Mouse (Mus musculus) cerebral cortex, adult 2 months (tissue): Measurements from ENCODE around the gene Prkn.

Experiments
- WGBS: fragments of 180-500 bp; shearing (Covaris S2); methylation state at CpG from one replicate; pipeline ENCODE4 v1.1.7; 2018; 5-methylcytosine and 5-hydroxymethylcytosine counted together

The Prkn gene

DNA sequence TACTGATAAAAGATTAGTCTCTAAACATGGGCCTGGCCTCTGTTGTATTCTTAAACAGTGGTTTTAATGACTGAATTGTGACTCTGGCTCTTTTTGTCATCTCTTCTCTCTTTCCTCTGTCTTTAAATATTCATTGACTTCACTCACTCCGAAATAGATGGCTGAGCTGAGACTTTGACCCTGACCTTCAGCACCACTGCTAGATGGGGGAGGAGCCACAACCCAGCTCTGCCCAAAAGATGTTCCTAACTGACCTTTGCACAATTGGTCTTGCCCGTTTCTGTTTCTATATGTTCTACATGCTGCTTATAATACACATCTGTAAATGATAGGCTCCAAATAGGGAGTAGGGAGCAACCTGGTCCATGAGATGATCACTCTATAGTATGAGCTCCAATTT is 912.5 kb downstream of the Prkn start:
- WGBS = 65% methylated on average over 2 of the region's 2 CpGs

DNA sequence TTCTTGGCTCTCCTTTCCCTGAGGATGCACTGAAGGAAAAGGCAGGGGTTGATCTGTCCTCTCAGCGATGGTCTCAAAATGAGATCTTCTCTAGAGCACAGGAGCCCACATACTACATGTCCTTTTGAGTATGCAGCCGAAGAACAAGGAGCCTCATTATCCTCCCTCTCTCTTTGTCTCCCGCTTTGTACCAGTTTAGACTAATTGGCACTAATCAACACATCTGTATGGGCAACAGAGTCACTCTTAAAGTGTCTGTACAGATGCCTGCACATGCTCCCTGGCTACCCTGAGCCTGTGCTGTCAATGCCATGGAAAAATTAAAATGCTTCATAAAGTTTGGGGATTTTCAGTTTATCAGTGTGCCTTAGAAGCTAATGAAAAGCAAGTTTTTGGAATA is 924.9 kb downstream of the Prkn start:
- 64% methylated on average over 3 of the region's 3 CpGs for WGBS

DNA sequence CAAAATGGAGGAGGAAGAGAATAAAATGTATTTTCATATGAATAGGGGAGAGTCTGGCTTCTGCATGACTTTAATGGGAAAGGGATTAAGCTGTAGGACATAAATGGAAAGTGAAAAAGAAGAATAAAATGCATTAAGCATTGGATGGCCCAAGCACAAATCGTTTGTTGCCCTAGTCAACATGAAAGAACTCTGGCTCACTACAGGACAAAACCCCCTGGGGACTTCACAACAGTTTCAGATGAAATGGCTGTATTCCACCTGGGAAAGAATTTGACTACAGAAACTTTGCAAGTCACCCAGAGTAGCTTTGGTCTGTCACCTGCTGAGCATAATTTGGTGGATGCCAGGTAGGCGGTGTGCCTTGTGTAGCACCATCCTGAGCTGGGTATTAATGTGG is 925.4 kb downstream of the Prkn start:
- WGBS = 50% methylated on average over 2 of the region's 2 CpGs

DNA sequence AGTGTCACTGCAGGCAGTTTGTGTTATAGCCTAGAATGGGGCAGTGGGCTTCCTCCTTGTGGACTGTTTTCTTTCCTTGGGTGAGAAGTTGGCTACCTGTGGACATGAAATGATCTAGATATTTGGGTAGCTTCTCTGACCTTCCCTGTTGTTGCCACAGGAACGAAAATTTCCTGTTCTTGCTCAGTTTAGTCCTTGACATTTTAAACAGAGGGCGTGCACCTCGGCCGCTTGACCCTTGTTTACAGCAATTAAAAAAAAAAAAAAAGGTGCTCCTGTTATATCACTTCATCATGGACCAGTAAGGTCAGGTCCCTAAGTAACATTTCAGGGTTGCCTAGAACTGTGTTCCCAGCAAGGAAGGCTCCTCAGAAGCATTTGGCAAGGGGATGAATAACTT is 927.1 kb downstream of the Prkn start:
- 89% methylated on average over 4 of the region's 4 CpGs for WGBS

DNA sequence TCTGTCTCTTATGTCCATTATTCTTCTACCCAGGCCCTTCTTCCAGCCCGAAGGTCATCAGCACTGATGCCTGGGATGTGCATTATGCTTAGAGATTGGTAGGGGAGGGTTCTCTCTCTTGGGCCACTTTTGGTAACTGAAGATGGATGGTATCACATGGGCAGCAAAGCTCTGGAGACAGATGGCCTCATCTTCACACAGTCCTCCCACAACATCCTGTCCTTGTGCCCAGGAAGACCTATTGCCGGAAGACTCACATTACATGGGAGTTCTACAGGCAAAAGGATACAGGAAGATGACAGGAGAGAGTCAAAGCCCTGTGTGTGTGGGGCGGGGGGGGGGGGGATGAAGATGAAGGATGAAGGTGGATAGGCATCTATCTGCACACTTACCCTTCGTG is 928.2 kb downstream of the Prkn start:
- WGBS = 91% methylated on average over 4 of the region's 4 CpGs

DNA sequence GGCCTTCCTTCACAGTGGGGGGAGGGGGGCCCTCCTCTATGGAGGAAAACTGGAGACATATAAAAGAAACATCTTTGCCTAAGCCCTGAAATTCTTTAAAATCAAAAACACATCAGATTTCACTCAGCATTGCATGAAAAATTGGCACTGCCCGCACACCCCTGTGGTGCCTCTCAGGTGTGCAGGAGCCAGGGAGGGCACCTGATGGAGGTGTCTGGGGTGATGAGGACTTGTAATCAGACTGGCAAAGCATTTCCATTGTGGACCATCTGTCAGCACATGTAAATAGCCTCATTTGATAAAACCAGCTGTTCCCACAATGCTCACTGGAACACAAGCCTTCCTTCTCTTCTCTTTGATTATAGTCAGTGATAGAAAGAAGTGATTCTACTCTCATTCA is 928.8 kb downstream of the Prkn start:
- 93% methylated on average over 1 of the region's 1 CpGs for WGBS

DNA sequence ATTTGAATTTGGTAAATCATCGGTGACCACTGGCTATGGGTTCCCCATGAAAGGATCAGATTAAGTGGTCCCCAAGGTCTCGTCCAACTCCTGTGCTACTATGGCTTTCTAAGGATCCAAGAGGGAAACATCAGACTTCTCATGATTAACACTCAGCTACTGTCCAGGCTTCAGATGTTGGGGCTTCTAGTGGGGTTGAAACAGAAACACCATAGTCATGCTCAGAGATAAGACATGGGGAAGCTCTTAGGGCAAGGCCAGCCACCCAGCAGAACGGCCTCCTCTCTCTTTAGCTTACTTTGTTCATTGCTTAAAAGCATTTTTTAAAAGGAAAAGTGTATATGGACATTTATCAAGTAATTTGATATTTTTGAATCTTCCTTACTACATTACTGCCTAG is 929.3 kb downstream of the Prkn start:
- WGBS = 87% methylated on average over 3 of the region's 3 CpGs

DNA sequence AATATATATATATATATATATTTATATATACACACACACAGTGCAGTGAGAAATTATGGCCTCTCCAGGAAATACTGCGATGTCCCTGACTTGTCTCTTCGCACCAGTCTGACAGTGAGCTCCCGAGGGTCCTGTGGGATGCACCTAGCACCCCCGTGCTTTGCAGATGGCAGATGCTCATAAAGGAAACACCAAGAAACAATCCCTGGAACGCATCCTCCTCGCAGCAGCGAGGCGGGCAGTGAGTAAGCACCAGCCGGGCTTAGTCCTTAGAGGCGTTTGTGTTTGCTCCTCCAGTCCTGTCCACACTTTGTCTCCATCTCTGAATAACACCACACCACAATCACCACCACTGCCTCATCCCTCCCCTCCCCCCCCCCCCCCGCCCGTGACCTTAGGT is 939.4 kb downstream of the Prkn start:
- 73% methylated on average over 12 of the region's 12 CpGs for WGBS

DNA sequence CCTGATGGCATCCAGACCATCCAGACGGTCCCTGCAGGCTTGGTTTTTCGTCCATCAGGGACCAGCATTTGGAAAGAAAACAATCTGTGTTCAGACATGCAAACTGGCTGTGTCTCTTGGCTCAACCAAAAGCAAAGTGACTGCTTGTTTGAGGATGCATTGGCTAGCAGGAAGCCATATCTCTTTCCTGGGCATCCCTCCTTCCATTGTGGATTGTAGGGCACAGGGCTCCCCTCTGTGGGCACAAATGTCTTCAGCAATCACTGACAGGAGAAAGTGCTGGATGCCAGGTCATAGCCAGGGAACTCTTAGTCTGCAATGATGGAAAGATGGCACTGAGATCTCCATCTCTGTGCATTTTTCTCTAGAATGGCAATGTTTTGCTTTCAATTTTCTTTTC is 939.8 kb downstream of the Prkn start:
- WGBS = 54% methylated on average over 2 of the region's 2 CpGs

DNA sequence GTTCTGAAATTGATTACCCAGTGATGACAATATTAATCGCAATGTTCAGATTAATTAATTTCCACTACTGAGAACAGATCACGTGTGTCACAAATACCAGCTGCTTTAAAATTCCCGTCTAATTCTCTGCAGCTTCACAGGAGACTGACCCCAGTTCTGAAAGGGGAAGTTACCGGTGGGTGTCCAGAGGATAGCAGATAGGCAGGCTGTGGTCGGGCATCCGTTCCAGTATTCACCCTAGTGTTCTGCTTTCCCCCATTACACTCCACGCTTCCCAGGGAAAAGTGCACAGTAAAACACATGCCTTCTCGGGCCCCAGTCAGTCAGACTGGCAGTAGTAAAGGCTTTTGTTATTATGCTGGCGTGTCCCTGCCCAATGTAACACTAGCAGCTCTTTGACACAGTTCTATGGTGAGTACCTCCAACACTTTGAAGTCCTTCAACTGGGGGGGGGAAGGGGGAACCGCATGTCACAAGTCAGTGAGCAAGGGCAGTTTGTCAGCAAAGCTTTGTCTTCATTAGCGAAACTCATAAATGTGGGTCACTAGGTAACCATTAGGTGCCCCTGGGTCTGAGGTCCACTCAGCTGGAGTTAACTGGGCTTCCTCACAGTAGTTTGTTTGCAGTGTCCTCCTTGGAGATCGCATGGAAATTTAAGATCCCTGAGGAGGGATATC is 940.8 kb downstream of the Prkn start:
- WGBS = 81% methylated on average over 12 of the region's 12 CpGs

DNA sequence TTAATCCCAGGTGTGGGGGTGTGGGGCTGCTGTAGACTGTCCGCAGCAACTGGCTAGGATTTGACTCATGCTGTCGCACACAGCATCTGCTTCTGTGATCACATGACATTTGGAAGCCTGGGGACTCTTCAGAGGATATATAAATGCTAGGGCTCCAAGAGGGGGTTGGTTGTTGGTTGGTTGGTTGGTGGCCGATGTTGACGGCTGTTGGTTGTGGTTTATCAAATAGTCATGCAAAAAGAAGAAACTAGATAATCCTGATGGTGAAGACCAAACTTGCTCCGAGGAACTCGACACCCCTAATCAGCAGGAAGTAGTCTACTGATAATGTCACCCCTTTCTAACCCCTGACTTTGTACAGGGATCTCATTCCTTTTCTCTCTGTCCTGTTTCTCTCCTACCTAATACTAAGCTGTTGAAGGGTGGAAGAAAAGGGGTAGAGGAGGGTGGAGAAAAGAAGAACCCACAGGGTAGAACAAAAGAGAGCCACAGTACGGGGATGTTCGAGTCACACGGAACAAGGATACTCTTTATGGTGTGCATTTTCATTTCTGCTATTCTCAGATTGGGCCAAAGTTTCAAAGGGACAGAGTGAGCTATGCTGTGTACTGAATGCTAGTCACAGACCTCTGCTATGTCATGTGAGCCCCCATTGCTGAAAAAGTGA is 948.2 kb downstream of the Prkn start:
- WGBS = 87% methylated on average over 9 of the region's 9 CpGs

DNA sequence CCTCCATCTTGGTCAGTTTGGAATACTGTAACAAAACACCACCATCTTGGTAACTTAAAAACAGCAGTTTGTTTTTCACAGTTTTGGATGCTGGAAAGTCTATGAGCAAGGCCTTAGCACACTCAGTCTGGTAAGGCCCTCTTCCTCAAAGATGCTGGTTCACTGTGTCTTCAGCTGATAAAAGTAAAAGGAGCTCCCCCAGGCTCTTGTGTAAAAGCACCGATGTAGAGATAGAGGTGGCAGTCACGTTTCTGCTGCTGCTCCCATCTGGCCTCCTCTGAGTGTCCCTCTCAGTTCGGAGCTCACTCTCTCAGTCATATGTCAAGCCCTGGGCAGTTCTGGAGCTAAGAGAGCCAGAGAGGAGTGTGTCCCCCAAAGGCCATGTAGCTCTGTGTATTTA is 955.8 kb downstream of the Prkn start:
- 86% methylated on average over 3 of the region's 3 CpGs for WGBS

DNA sequence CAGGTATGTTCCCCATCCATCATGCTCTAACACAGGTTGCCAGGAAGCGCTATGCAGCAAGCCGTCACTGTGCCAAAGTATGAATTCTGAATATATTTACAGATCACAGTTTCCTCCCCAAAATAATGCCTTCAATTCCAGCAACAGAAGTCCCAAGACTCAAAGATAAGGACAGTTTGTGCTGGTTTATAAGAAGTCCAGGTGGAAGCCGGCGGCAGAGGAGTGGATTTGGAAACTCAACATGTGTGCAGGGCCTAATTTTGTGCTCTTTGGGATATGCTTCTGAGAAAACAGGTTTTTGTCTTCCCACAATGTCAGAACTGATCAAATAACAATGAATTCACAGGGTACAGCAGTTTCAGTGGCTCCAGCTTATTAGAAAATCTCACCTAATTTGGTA is 961.0 kb downstream of the Prkn start:
- 84% methylated on average over 4 of the region's 4 CpGs for WGBS

DNA sequence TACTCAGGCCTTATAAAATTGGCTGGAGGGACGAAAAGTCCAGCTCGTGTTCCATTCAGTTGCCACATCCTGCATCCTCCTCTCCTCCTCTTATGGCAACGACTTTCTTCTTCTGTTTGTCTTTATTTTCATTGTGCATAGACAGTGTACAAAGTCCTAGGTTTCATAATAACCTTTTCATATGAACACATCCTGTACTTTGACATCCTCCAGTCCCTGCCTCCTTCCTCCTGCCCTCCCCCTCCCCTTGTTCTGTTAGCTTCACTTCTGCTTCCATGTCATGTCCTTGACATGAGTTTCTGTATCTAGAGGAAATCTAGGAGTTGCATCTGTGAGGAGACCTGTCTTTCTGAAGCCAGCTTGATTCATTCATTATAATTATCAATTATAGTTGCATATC is 967.1 kb downstream of the Prkn start:
- WGBS = 92% methylated on average over 3 of the region's 3 CpGs

DNA sequence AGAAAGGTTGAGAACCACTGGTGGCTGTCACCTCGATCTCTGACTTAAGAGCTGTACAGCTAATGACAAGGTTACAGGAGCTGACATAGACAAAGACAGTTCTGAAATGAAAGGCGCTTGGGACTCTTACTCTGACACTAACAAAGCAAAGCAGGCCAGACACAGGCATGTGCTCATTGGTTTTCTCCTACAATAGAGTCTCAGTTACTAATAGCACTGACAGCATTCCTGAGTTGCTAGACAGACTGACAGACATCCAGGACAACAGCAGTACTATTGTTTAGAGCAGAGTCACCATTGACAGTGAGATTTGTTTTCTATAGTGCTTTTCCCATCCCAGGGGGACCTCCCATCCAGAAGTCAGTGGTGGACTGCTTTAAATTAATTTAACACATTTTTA is 977.7 kb downstream of the Prkn start:
- WGBS = 85% methylated on average over 2 of the region's 2 CpGs

DNA sequence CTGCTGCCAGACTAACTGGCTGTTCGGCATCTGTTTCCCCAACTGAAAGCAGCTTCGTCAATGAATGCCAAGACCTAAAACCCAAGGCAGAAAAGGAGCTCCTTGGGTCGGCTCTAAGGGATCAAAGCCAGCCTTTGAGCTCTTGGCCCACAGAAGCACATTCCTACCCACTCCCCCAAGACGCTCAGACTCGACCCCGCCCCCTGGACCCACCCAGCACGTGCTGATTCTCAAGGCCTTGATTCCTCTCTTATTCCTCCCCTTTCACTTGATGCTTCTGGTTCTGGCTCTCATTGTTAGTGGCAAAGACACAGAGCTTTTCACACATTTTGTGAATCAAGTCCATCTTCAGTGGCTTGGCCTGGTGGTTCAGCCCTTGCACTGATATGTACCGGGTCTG is 979.3 kb downstream of the Prkn start:
- WGBS = 58% methylated on average over 8 of the region's 8 CpGs

DNA sequence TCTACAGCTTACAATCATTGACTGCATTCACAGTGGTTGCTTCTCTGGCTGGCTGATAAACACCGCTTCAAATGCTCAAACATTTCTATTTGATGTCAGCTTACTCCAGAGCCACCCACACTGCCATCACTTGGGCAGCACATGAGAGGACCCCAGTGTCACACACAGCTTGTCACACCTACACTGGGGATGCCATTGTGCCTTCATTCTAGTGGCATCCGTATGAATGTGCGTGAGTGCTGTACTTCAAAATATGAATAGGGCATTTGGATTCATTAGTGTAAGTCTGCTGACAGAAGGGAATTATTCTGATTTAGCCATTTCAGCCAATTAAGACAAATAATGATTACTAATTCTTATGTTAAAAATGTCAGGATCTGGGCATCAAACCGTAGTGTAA is 980.6 kb downstream of the Prkn start:
- WGBS = 84% methylated on average over 4 of the region's 4 CpGs

DNA sequence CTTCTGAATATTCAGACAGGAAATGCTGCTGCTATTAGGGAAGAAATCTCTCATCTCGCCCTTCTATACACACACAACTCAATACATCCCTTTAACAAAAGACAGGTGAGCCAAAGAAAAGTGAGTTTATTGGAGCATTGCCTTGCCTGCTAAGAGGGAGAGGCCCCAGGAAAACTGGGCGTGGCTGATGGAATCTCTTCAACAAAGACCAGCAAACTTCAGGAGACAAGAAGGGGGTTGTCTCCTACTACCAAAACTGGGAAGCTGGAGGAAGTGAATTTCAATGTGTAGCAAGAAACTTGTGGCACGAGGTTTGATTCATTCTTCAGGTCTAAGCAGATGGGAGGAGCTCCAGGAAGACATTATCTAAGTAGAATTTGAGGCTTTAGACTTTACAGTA is 989.3 kb downstream of the Prkn start:
- WGBS = 65% methylated on average over 3 of the region's 3 CpGs

DNA sequence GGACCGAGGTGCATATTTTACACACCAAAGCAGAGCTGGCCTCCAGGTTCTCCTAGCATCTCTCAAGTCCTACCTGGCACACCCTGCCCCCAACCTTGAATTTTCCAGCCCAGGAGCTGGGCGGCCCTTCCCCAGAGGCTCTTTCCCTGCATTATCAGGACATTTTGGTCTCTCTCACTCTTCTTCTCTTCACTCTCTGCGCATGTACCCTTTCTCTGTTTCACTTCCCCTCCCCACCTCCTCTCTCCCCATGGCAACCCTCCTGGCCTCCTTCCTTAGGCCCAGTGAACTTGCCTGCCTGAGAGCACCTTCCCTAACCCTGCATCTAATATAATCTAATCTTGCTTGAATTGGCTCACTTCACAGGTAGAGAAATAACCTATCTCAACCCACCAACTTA is 996.9 kb downstream of the Prkn start:
- WGBS = 90% methylated on average over 3 of the region's 3 CpGs

DNA sequence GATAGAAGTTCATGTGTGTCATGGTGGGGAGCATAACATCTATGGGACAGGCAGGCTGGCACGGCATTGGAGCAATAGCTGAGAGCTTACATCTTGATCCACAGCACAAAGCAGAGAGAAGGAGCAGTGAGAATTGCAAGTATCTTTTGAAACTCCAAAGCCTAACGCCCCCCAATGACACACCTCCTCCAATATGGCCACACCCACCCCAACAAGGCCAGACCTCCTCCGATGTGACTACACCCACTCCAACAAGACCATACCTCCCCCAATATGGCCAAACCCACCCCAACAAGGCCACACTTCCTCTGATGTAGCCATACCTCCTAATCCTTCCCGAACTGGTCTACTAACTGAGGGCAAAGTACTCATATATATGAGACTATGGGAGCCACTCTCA is 1004.3 kb downstream of the Prkn start:
- WGBS = 94% methylated on average over 4 of the region's 4 CpGs

DNA sequence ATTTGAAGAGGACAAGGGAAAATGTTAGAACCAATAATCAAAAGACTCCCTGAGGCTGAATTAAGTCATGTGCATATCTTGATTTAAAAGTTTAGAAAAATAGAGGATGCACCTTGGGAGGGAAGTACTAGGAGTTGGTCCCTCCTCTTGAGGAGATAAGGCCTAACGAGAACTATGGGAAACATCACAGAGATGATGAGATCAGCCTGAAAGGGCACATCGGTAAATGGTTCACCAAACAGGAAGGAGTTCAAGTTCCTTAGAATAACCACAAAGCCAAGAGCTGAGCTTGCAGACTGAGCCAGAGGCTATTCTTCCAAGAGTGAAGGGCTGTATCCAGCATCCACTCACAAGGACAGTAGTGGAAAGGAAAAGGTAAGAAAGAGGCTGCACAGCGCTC is 1004.8 kb downstream of the Prkn start:
- WGBS = 82% methylated on average over 3 of the region's 3 CpGs

DNA sequence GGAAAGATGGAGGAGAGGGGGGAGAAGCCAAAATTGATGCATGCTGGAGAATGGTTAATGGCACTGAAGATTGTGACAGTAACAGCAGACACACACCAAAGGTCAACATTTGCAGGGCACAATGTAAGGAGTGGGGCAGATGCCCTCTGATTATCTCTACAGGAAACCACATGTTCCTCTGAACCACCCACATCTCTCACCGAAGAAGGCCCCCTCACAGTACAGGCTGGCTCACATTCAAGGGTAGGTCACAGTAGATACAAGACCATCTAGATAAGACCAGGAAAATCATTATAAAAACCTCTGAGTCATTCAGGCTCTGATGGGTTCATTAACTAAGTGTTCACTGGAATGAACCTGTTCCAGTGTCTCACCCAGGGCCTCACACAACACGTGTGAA is 1005.3 kb downstream of the Prkn start:
- 75% methylated on average over 2 of the region's 2 CpGs for WGBS

DNA sequence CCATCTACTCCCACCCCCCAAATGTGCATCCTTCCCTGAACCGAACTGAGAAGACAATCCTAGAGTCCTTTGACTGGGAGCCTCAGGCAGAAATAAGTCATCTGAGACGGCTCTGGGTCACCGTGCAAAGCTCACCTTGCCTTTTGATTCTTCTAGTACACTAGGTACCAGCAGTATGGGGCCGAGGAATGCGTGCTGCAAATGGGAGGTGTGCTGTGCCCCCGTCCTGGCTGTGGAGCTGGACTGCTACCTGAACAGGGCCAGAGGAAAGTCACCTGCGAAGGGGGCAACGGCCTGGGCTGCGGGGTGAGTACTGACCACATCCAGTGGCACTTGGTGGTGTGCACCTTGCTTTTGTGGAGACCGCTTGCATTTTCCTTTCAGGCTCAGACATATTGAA is 1014.4 kb downstream of the Prkn start:
- 87% methylated on average over 10 of the region's 10 CpGs for WGBS
